Mouse (Mus musculus): ENCODE results near the gene Rusc1. TPM values are rescaled to one million over a fixed set of nuclear protein-coding genes. Genes with fewer than 3 reads are reported as not detected.

Rusc1 gene
- polyA plus RNA-seq, 1 experiment = 0.49 TPM

- Histone ChIP-seq H3K4me3 (replicated peaks) (no peak overlapping the region), H3K4me1 (ENCODE audit: control insufficient read depth) (no peaks in the 10 kb centered on the region), H3K27me3 (ENCODE audit: control insufficient read depth) (no peaks in the 10 kb centered on the region), H3K36me3 (ENCODE audit: control insufficient read depth) (peaks cover 93% of the 10 kb centered on the region), H3K9me3 (ENCODE audit: control insufficient read depth, low read length) (no peaks in the 10 kb centered on the region)
- TF ChIP-seq TAL1 (IDR thresholded peaks at IDR 0.05; ENCODE audit: low read length) (no peak), GATA1 (IDR thresholded peaks at IDR 0.05; ENCODE audit: low read length) (no peak)
Observed at GRCm38 (mm10) chr3:89043359-89043758, 49.8 kb downstream of the Rusc1 start.

Other genes with a start within 250 kb of the Rusc1 start
- gene Msto1, start 179.3 kb downstream of the Rusc1 start, polyA plus RNA-seq (2012) = 0.23 and 0.27 TPM in 2 replicates
- 0.23 and 0.25 TPM in 2 replicates for gene Ash1l, start 142.7 kb downstream of the Rusc1 start, polyA plus RNA-seq (2012)
- 9.4 and 17.0 TPM in 2 replicates for gene Dap3, start 142.1 kb downstream of the Rusc1 start, polyA plus RNA-seq (2012)
- 0.09 TPM in 1 of 2 replicates, not detected in the other for gene Gm43738, start 7.8 kb upstream of the Rusc1 start, polyA plus RNA-seq (2012)
- gene Fdps, start 8.6 kb upstream of the Rusc1 start, polyA plus RNA-seq (2012) = 1.1 and 1.3 TPM in 2 replicates
- gene Pklr, start 42.8 kb upstream of the Rusc1 start, polyA plus RNA-seq (2012) = 50.9 and 55.5 TPM in 2 replicates
- gene Hcn3, start 66.9 kb upstream of the Rusc1 start, polyA plus RNA-seq (2012) = 0.02 TPM in 2 replicates
- 2.4 and 3.0 TPM in 2 replicates for gene Clk2, start 71.5 kb upstream of the Rusc1 start, polyA plus RNA-seq (2012)
- gene Scamp3, start 84.2 kb upstream of the Rusc1 start, polyA plus RNA-seq (2012) = 18.8 and 19.5 TPM in 2 replicates
- 0.60 and 0.84 TPM in 2 replicates for gene Fam189b, start 89.8 kb upstream of the Rusc1 start, polyA plus RNA-seq (2012)
- gene Gba, start 109.6 kb upstream of the Rusc1 start, polyA plus RNA-seq (2012) = 0.40 and 0.57 TPM in 2 replicates
- gene Thbs3, start 121.9 kb upstream of the Rusc1 start, polyA plus RNA-seq (2012) = 0.03 and 0.04 TPM in 2 replicates
- 29.8 and 31.7 TPM in 2 replicates for gene Mtx1, start 133.8 kb upstream of the Rusc1 start, polyA plus RNA-seq (2012)
- gene Muc1, start 135.7 kb upstream of the Rusc1 start, polyA plus RNA-seq (2012) = not detected in 2 replicates
- 4.0 and 4.8 TPM in 2 replicates for gene Krtcap2, start 152.7 kb upstream of the Rusc1 start, polyA plus RNA-seq (2012)
- gene Trim46, start 153.0 kb upstream of the Rusc1 start, polyA plus RNA-seq (2012) = 0.02 TPM in 1 of 2 replicates, not detected in the other
- gene Dpm3, start 166.0 kb upstream of the Rusc1 start, polyA plus RNA-seq (2012) = 25.2 and 26.1 TPM in 2 replicates
- 0.07 and 0.18 TPM in 2 replicates for gene Slc50a1, start 177.3 kb upstream of the Rusc1 start, polyA plus RNA-seq (2012)
- gene Efna1, start 187.8 kb upstream of the Rusc1 start, polyA plus RNA-seq (2012) = 0.03 and 0.04 TPM in 2 replicates
- gene Efna3, start 229.7 kb upstream of the Rusc1 start, polyA plus RNA-seq (2012) = not detected in 2 replicates
- gene Efna4, start 244.7 kb upstream of the Rusc1 start, polyA plus RNA-seq (2012) = not detected in 2 replicates